Mouse (Mus musculus): Measurements from ENCODE around the gene Mapkapk3. TPM values are rescaled to one million over a fixed set of nuclear protein-coding genes. Genes with fewer than 3 reads are reported as not detected.
A peak's percentile ranks its signal among the peaks of the same experiment; 100 is the strongest.

Mapkapk3 gene
- total and polyA plus RNA-seq, 2 experiments from 2014 or later, result 1.3 to 3.2 TPM

DNA sequence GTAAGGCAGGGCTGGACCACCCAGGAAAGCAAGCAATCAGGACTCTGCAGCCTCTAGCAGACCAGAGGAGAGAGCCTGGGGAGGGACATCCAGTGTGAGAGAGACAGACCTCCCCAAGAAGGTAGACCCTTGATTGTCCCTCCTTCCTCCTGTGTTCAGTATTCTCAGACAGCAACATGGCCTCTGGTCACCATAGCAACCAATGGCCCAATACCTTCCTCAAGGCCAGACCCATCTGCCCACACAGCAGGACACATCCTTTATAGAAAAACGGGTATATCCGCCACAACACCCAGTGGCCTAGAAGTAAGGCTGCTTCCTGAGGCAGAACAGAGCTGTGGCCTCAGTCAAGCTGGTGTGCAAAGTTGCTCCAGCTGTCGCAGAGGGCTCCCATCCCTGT lies 34.1 kb downstream of the Mapkapk3 start:
- no peaks in the 10 kb centered on the region for H3K9me3 ChIP-seq (ENCODE audit: low read length)
- no peaks in the 10 kb centered on the region for H3K27me3 ChIP-seq (ENCODE audit: insufficient read depth, low read length)
- no peaks in the 10 kb centered on the region for H3K36me3 ChIP-seq (ENCODE audit: insufficient read depth, low read length)
- 23% methylated on average over 3 of the region's 3 CpGs for WGBS
- TF ChIP-seq CTCF (IDR thresholded peaks at IDR 0.05), result no peak
- no peak overlapping the region for H3K4me2 ChIP-seq (ENCODE audit: low read depth, low read length, poor library complexity, severe bottlenecking)
- 0 out of 2 replicates have a peak overlapping the region, but pooled peaks have one; percentile 55 for H3K27ac ChIP-seq (ENCODE audit: low read depth, low read length)
- no peak overlapping the region for H3K4me3 ChIP-seq (ENCODE audit: low read depth, low read length)
- DNase-seq (ENCODE audit: low spot score), result peak; percentile 86
- no peak overlapping the region for H3K9ac ChIP-seq (replicated peaks; ENCODE audit: low read length, poor library complexity, severe bottlenecking)
- H3K4me1 ChIP-seq (ENCODE audit: insufficient read depth, low read length), result peaks cover 13% of the 10 kb centered on the region; the same call in 1 of the 2 replicates
- no peak for ATAC-seq (ENCODE audit: low FRiP score)

DNA sequence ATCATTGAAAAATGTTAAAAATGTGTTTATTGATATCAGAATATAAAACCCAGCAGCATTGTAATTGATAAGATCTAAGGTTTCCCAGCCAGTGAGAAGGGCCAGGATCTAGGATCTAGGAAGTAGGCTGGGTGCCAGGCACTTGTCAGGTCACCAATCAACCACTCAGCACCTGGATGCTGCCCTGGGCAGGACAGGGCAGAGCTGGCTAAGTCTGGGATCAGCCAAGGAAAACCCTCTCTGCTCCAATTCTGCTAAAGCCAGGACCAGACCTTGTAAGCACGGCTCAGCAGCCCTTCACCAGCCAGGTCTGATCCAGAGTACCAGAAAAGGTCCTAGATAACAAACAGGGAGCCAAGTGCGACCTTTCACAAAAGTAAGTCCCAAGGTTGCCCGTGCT lies 34.8 kb downstream of the Mapkapk3 start:
- Histone ChIP-seq H3K9me3 (ENCODE audit: low read length) (no peaks in the 10 kb centered on the region), H3K4me1 (ENCODE audit: insufficient read depth, low read length) (peaks cover 13% of the 10 kb centered on the region; the same call in 1 of the 2 replicates), H3K9ac (replicated peaks; ENCODE audit: low read length, poor library complexity, severe bottlenecking) (no peak overlapping the region), H3K4me3 (ENCODE audit: low read depth, low read length) (no peak overlapping the region), H3K27me3 (ENCODE audit: insufficient read depth, low read length) (no peaks in the 10 kb centered on the region), H3K27ac (ENCODE audit: low read depth, low read length) (peak overlapping the region; percentile 55; the same call in 1 of the 2 replicates), H3K4me2 (ENCODE audit: low read depth, low read length, poor library complexity, severe bottlenecking) (0 out of 2 replicates have a peak overlapping the region, but pooled peaks have one; percentile 21), H3K36me3 (ENCODE audit: insufficient read depth, low read length) (no peaks in the 10 kb centered on the region)
- no peak for DNase-seq (ENCODE audit: low spot score)
- no peak for ATAC-seq (ENCODE audit: low FRiP score)
- 87% methylated on average over 3 of the region's 3 CpGs for WGBS
- no peak for TF ChIP-seq CTCF (IDR thresholded peaks at IDR 0.05)

DNA sequence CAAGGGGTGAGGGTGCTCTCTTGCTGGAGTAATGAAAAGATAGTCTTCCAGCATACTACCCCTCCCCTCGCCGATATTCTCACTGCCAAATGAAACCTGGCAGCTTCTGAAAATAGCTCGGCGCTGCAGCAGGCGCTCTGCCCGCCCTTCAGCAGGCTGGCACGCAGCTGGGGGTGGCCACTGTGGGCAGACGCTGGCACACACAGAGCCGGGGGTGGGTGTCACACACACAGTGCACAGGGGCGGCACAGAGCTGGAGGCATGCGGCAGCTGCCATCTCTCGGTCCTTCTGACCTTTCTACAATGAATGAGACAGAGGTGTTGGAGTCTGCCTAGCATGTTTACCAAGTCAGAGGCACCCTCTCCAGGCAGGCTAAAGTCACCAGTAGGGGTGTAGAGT lies 35.2 kb downstream of the Mapkapk3 start:
- ATAC-seq (ENCODE audit: low FRiP score) (peak; percentile 78), DNase-seq (ENCODE audit: low spot score) (peak; percentile 83)
- Histone ChIP-seq H3K4me1 (ENCODE audit: insufficient read depth, low read length) (peaks cover 13% of the 10 kb centered on the region; the same call in 1 of the 2 replicates), H3K36me3 (ENCODE audit: insufficient read depth, low read length) (no peaks in the 10 kb centered on the region), H3K4me2 (ENCODE audit: low read depth, low read length, poor library complexity, severe bottlenecking) (peak overlapping the region; percentile 21; the same call in 1 of the 2 replicates), H3K4me3 (ENCODE audit: low read depth, low read length) (no peak overlapping the region), H3K9ac (replicated peaks; ENCODE audit: low read length, poor library complexity, severe bottlenecking) (no peak overlapping the region), H3K9me3 (ENCODE audit: low read length) (no peaks in the 10 kb centered on the region), H3K27ac (ENCODE audit: low read depth, low read length) (peak overlapping the region; percentile 55; the same call in 1 of the 2 replicates), H3K27me3 (ENCODE audit: insufficient read depth, low read length) (no peaks in the 10 kb centered on the region)
- TF ChIP-seq CTCF (IDR thresholded peaks at IDR 0.05), result no peak
- 54% methylated on average over 12 of the region's 12 CpGs for WGBS

DNA sequence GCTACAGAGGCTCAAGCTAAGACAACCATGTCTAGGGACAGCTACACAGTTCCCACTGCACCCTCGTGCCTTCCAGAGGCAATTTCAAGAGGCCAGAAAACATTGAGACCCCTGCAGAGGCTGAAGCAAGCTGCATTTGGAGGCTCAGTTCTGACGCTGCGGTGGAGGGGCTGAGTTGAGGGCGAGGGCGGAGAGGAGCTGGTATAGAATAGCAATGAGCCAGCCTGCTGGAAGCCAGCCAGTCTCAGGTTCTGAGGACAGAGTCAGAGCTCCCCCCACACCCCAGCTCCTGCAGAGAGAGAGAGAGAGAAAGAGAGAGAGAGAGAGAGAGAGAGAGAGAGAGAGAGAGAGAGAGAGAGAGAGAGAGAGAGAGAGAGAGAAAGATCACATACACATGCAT lies 37.5 kb downstream of the Mapkapk3 start:
- H3K36me3 ChIP-seq (ENCODE audit: insufficient read depth, low read length), result no peaks in the 10 kb centered on the region
- H3K27ac ChIP-seq (ENCODE audit: low read depth, low read length), result peak overlapping the region; percentile 65
- no peak overlapping the region for H3K4me3 ChIP-seq (ENCODE audit: low read depth, low read length)
- ATAC-seq (ENCODE audit: low FRiP score), result peak; percentile 71; the same call in 1 of the 2 replicates
- H3K4me2 ChIP-seq (ENCODE audit: low read depth, low read length, poor library complexity, severe bottlenecking), result no peak overlapping the region
- no peak overlapping the region for H3K9ac ChIP-seq (replicated peaks; ENCODE audit: low read length, poor library complexity, severe bottlenecking)
- no peak for TF ChIP-seq CTCF (IDR thresholded peaks at IDR 0.05)
- H3K4me1 ChIP-seq (ENCODE audit: insufficient read depth, low read length), result peaks cover 13% of the 10 kb centered on the region; the same call in 1 of the 2 replicates
- WGBS, result 12% methylated on average over 5 of the region's 5 CpGs
- no peaks in the 10 kb centered on the region for H3K27me3 ChIP-seq (ENCODE audit: insufficient read depth, low read length)
- no peaks in the 10 kb centered on the region for H3K9me3 ChIP-seq (ENCODE audit: low read length)
- DNase-seq (ENCODE audit: low spot score), result peak; percentile 80

DNA sequence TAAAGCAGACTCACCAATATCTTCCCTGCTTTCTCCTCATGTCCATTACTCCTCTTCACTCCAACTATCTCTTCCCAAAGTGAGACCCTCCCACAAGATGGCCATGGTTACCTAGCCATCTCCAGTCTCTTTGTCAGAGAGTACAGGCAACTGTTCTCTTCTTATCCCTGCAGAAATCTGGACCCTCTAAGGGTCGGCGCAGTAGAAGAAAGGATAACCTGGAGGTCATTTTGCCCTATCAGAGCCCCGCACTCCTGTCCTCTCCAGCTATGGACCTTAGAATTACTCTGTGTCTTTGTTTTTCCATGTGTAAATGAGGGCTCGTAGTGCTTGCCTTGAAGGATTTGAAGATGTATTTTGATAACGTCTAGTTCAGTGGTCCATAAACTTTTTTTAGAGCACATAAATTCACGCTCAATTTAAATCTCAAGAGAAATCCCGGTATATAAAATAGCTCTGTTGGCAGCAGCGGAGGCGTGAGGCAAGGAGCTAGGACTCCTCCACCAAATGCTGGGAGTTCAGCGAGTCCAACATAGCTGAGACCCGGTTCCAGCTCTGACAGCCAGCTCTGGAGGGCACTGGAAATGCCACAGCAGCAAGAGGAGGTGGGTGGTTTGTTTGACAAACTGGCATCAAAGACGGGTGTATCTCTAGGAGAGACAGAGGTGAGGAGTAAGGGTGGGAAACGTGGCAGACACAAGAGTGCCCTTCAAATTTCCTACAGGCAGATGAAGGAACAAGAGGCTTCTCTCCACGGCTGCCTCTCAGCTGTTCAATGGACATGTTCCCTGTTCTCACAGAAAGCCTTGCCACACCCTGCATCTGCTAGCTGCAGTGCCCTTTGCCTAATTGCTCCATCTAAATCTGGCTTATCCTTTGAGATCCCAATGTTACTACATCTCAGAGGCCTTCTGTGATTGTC lies 39.0 kb downstream of the Mapkapk3 start:
- 83% methylated on average over 14 of the region's 14 CpGs for WGBS
- H3K36me3 ChIP-seq (ENCODE audit: insufficient read depth, low read length), result no peaks in the 10 kb centered on the region

DNA sequence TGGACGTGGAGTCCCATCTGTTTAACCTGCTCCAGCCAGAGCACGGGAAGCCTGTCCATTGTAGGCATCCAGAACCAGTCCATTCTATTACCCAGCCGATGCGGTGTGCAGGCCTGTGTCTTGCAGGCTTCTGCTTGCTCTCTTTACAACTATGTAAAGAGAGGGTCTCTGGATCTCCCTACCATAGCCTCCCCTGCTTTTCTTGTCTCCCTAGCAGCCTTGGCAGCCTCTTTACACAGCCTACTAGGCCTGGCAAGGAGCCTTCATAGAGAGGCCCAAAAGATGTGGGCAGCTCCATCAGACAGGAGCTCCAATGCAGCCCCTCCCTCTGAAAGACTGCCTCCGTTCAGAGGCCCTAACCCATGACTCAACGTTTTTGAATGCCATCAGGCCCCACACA lies 40.5 kb downstream of the Mapkapk3 start:
- no peak overlapping the region for H3K4me2 ChIP-seq (ENCODE audit: low read depth, low read length, poor library complexity, severe bottlenecking)
- H3K27ac ChIP-seq (ENCODE audit: low read depth, low read length), result no peak overlapping the region
- no peaks in the 10 kb centered on the region for H3K27me3 ChIP-seq (ENCODE audit: insufficient read depth, low read length)
- no peak overlapping the region for H3K9ac ChIP-seq (replicated peaks; ENCODE audit: low read length, poor library complexity, severe bottlenecking)
- WGBS, result 73% methylated on average over 6 of the region's 6 CpGs
- no peaks in the 10 kb centered on the region for H3K36me3 ChIP-seq (ENCODE audit: insufficient read depth, low read length)
- no peak for ATAC-seq (ENCODE audit: low FRiP score)
- TF ChIP-seq CTCF (IDR thresholded peaks at IDR 0.05), result no peak
- peaks cover 2% of the 10 kb centered on the region; the same call in 1 of the 2 replicates for H3K4me1 ChIP-seq (ENCODE audit: insufficient read depth, low read length)
- H3K9me3 ChIP-seq (ENCODE audit: low read length), result no peaks in the 10 kb centered on the region
- peak; percentile 55 for DNase-seq (ENCODE audit: low spot score)
- no peak overlapping the region for H3K4me3 ChIP-seq (ENCODE audit: low read depth, low read length)

More for the DNA sequence above, 39.0 kb downstream of the Mapkapk3 start:
- no peak overlapping the region for H3K9ac ChIP-seq (replicated peaks; ENCODE audit: low read length, poor library complexity, severe bottlenecking)
- H3K27ac ChIP-seq (ENCODE audit: low read depth, low read length), result no peak overlapping the region
- TF ChIP-seq CTCF (IDR thresholded peaks at IDR 0.05), result no peak
- no peak overlapping the region for H3K4me2 ChIP-seq (ENCODE audit: low read depth, low read length, poor library complexity, severe bottlenecking)
- no peaks in the 10 kb centered on the region for H3K27me3 ChIP-seq (ENCODE audit: insufficient read depth, low read length)
- H3K4me3 ChIP-seq (ENCODE audit: low read depth, low read length), result no peak overlapping the region
- H3K9me3 ChIP-seq (ENCODE audit: low read length), result no peaks in the 10 kb centered on the region
- DNase-seq (ENCODE audit: low spot score) (no peak), ATAC-seq (ENCODE audit: low FRiP score) (no peak)
- peaks cover 11% of the 10 kb centered on the region; the same call in 1 of the 2 replicates for H3K4me1 ChIP-seq (ENCODE audit: insufficient read depth, low read length)
